In the genomic region with DNA sequence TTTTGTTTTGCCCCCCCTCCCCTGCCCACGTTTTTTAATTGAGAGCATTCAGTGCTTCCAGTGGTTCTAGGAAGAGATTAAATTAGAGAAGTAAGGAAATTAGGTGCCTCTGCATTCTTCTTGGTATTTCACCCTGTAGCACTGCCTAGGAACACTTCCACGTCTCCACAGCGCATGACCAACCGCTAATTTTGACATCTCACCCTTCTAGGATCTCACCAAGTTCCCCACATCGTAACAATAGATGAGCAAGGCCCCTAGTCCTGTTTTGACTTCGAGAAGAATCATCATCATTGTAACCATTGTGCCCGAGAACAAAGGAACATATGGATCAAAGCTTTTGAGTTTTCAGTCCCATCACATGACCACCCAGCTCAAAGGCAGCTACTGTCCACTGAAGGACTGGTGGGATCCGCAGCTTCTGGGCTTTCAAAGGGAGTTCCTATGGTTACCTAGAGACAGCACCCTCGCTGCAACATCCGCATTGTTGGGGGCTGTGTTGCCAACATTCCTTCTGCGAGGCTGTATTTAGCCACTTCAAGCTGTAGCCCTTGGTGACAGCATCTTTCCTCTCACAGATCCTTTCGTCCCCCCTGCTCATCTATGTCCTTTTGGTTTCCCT, we compare ENCODE assay signal across 8 mouse cellular contexts. TPM values are rescaled to one million over a fixed set of nuclear protein-coding genes. Genes with fewer than 3 reads are reported as not detected.
DNase-seq lines count a peak whose midpoint lies in the region; ATAC-seq lines count a peak whose summit lies in the region.

No protein-coding gene starts in this region.

- H3K9ac ChIP-seq in embryonic facial prominence, embryonic 11.5 days (replicated peaks; ENCODE audit: low read length) = no peak overlapping the region

- peak; percentile 43 for DNase-seq in embryonic facial prominence, embryonic 11.5 days (ENCODE audit: low spot score)
- peak; percentile 80 for DNase-seq in hindbrain, embryonic 10.5 days (ENCODE audit: low spot score)
- peak; percentile 65 to 67 for DNase-seq in left cerebral cortex, postnatal 10 days (ENCODE audit: extremely low spot score in 1 of 2, low spot score in 2 of 2)
- DNase-seq in retina, postnatal 1 day = peak; percentile 93
- DNase-seq in MN1 (ENCODE audit: low spot score) = no peak
- DNase-seq in heart, postnatal 25 days (ENCODE audit: low spot score) = no peak
- DNase-seq in ovary, postnatal 14 days (ENCODE audit: low spot score) = no peak
- DNase-seq in kidney, adult 9 months = no peak

- H3K27ac ChIP-seq in embryonic facial prominence, embryonic 11.5 days (replicated peaks; ENCODE audit: low read depth, low read length) = no peak overlapping the region
- peak overlapping the region; percentile 82 for H3K27ac ChIP-seq in hindbrain, embryonic 10.5 days

- no peaks in the 10 kb centered on the region for H3K36me3 ChIP-seq in embryonic facial prominence, embryonic 11.5 days (replicated peaks; ENCODE audit: control insufficient read depth, insufficient read depth, low read depth, low read length)
- H3K36me3 ChIP-seq in hindbrain, embryonic 10.5 days = no peaks in the 10 kb centered on the region

- no peaks in the 10 kb centered on the region for H3K27me3 ChIP-seq in embryonic facial prominence, embryonic 11.5 days (ENCODE audit: control insufficient read depth, insufficient read depth, low read length)
- H3K27me3 ChIP-seq in hindbrain, embryonic 10.5 days (ENCODE audit: insufficient read depth, poor library complexity, severe bottlenecking) = peaks cover 4% of the 10 kb centered on the region

- no peak overlapping the region for H3K4me3 ChIP-seq in embryonic facial prominence, embryonic 11.5 days (ENCODE audit: low read depth, low read length)
- 0 out of 2 replicates have a peak overlapping the region, but pooled peaks have one; percentile 16 for H3K4me3 ChIP-seq in hindbrain, embryonic 10.5 days

- ATAC-seq in embryonic facial prominence, embryonic 11.5 days (replicated peaks; ENCODE audit: insufficient number of reproducible peaks, low FRiP score, low TSS enrichment, low read depth) = peak; percentile 78

- intact Hi-C loops in left cerebral cortex, postnatal 10 days (cut with DNase I) = no loop called here
- intact Hi-C loops in heart, postnatal 25 days (cut with DNase I) = no loop called here

- H3K4me1 ChIP-seq in embryonic facial prominence, embryonic 11.5 days (ENCODE audit: control insufficient read depth, insufficient read depth, low read length) = no peaks in the 10 kb centered on the region
- H3K4me1 ChIP-seq in hindbrain, embryonic 10.5 days (replicated peaks) = peaks cover 34% of the 10 kb centered on the region

- 37% methylated on average over 12 of the region's 12 CpGs for WGBS in embryonic facial prominence, embryonic 11.5 days
- WGBS in hindbrain, embryonic 10.5 days = 18% methylated on average over 12 of the region's 12 CpGs

- no peaks in the 10 kb centered on the region for H3K9me3 ChIP-seq in embryonic facial prominence, embryonic 11.5 days (replicated peaks; ENCODE audit: control insufficient read depth, low read length)
- H3K9me3 ChIP-seq in hindbrain, embryonic 10.5 days = 0 out of 2 replicates have a peak, but pooled peaks cover 5% of the 10 kb centered on the region

- H3K4me2 ChIP-seq in embryonic facial prominence, embryonic 11.5 days (ENCODE audit: low read depth, low read length) = no peak overlapping the region

RNA-seq across cellular contexts. Expression of gene Fgfbp3, which starts 8.9 kb away (rescaled TPM):
- 8.6 and 10.7 TPM in 2 replicates for polyA plus RNA-seq in embryonic facial prominence, embryonic 11.5 days (2014; fragmentation: Nextera tagmentation; extraction: Ambion mirVana)
- 21.3 and 25.1 TPM in 2 replicates for polyA plus RNA-seq in hindbrain, embryonic 10.5 days (2016; fragmentation: Nextera tagmentation; extraction: Ambion mirVana)
- total RNA-seq in left cerebral cortex, postnatal 10 days (2021) = 10 to 100 TPM; 10.2 to 10.6 TPM
- 1 to 10 TPM; 1.7 to 2.3 TPM for total RNA-seq in heart, postnatal 25 days (2021)

RNA-seq across cellular contexts. Expression of gene Btaf1, which starts 15.3 kb away (rescaled TPM):
- 16.5 and 17.9 TPM in 2 replicates for polyA plus RNA-seq in embryonic facial prominence, embryonic 11.5 days (2014; fragmentation: Nextera tagmentation; extraction: Ambion mirVana)
- 12.7 and 17.6 TPM in 2 replicates for polyA plus RNA-seq in hindbrain, embryonic 10.5 days (2016; fragmentation: Nextera tagmentation; extraction: Ambion mirVana)
- total RNA-seq in left cerebral cortex, postnatal 10 days (2021) = 10 to 100 TPM; 21.6 to 25.0 TPM
- 10 to 100 TPM; 11.2 to 11.8 TPM for total RNA-seq in heart, postnatal 25 days (2021)

Comparison
In these comparisons a context has a peak if more than half of its experiments do, and no peak if none do; other contexts are left out.
1. DNase-seq: peak in embryonic facial prominence, embryonic 11.5 days (single experiment), hindbrain, embryonic 10.5 days (single experiment), left cerebral cortex, postnatal 10 days (2 of 2) and retina, postnatal 1 day (single experiment); none in MN1 (single experiment), heart, postnatal 25 days (single experiment), ovary, postnatal 14 days (single experiment) and kidney, adult 9 months (single experiment).